Mouse (Mus musculus) forebrain, postnatal 0 days (tissue): ENCODE measurements around the gene Crocc2. TPM values are rescaled to one million over a fixed set of nuclear protein-coding genes. Genes with fewer than 3 reads are reported as not detected.

Experiments
- ATAC-seq: fragments of 200-750 bp; cut with Nextera tagmentation; 2 replicates; pipeline ENCODE4 v1.8.0; 2017; ENCODE audit warnings: mild to moderate bottlenecking, moderate library complexity
- DNase-seq: peaks from one replicate; pipeline ENCODE4 v3.0.0-alpha.2; 2015
- H3K27ac ChIP-seq: fragments of 300-500 bp; sonication (generic); 2 replicates; pipeline ENCODE4 v1.5.1; 2014; ENCODE audit warnings: low read depth, mild to moderate bottlenecking, antibody characterized with exemption, low read length, moderate library complexity, mixed read lengths
- H3K27me3 ChIP-seq: fragments of 300-500 bp; sonication (generic); 2 replicates; pipeline ENCODE4 v1.6.1; 2014; ENCODE audit warnings: mild to moderate bottlenecking, low read length, mixed read lengths; ENCODE audit not compliant: insufficient read depth
- H3K36me3 ChIP-seq: fragments of 300-500 bp; sonication (generic); 2 replicates; pipeline ENCODE4 v1.6.1; 2014; ENCODE audit warnings: mild to moderate bottlenecking, moderate library complexity; ENCODE audit not compliant: insufficient read depth
- H3K4me1 ChIP-seq: fragments of 300-500 bp; sonication (generic); 2 replicates; pipeline ENCODE4 v1.6.1; 2014; ENCODE audit warnings: antibody characterized with exemption; ENCODE audit not compliant: insufficient read depth
- H3K4me2 ChIP-seq: fragments of 300-500 bp; sonication (generic); 2 replicates; pipeline ENCODE4 v1.6.1; 2014; ENCODE audit warnings: low read depth, mild to moderate bottlenecking, moderate library complexity
- H3K4me3 ChIP-seq: fragments of 300-500 bp; sonication (generic); 2 replicates; pipeline ENCODE4 v1.5.1; 2014; ENCODE audit warnings: low read depth, low read length, mixed read lengths
- H3K9ac ChIP-seq: fragments of 300-500 bp; sonication (generic); 2 replicates; pipeline ENCODE4 v1.6.1; 2014; ENCODE audit warnings: mild to moderate bottlenecking
- H3K9me3 ChIP-seq: fragments of 300-500 bp; sonication (generic); 2 replicates; pipeline ENCODE4 v1.6.1; 2016; ENCODE audit warnings: low read length
- CTCF ChIP-seq: sonication (generic); IDR thresholded peaks from 2 replicates; pipeline ENCODE4 v1.5.1; 2016; ENCODE audit warnings: antibody characterized with exemption, control low read depth, low read depth
- WGBS: fragments of 180-500 bp; shearing (Covaris S2); extraction: QIAGEN DNeasy Blood & Tissue Kit; methylation state at CpG from one replicate; pipeline ENCODE4 v1.1.7; 2014; 5-methylcytosine and 5-hydroxymethylcytosine counted together
- microRNA-seq, 2 experiments: library from miRNA; unstranded; fragments of <30 nt; microRNA quantifications; one replicate each; pipeline ENCODE4; 2016
- polyA plus RNA-seq: library from polyadenylated mRNA; unstranded; fragments of >200 nt; fragmentation: Nextera tagmentation; extraction: Ambion mirVana; gene quantifications from 2 replicates; pipeline ENCODE4 v1.2.1, GENCODE M21; 2015
- total RNA-seq: library from RNA; depleted of rRNA; stranded (reverse); fragments of >200 nt; gene quantifications from 2 replicates; pipeline ENCODE4 v1.2.3, GENCODE M21; 2014; rRNA removed

Crocc2 gene
- total and polyA plus RNA-seq, 2 experiments from 2014 or later, result 0.92 to 2.7 TPM

- H3K27me3 ChIP-seq, result no peaks in the 10 kb centered on the region
- no peak overlapping the region for H3K27ac ChIP-seq
- no peaks in the 10 kb centered on the region for H3K36me3 ChIP-seq
- ATAC-seq (no peak), DNase-seq (no peak)
- H3K4me3 ChIP-seq, result no peak overlapping the region
- 73% methylated on average over 6 of the region's 6 CpGs for WGBS
- no peak for TF ChIP-seq CTCF
- H3K4me2 ChIP-seq, result no peak overlapping the region
- no peaks in the 10 kb centered on the region for H3K9me3 ChIP-seq
- no peak overlapping the region for H3K9ac ChIP-seq
- H3K4me1 ChIP-seq, result 0 out of 2 replicates have a peak, but pooled peaks cover 3% of the 10 kb centered on the region
Measured at GRCm38 (mm10) chr1:93271751-93272150, 103.2 kb downstream of the Crocc2 start.

- Histone ChIP-seq H3K4me3 (peak overlapping the region; percentile 14), H3K27me3 (no peaks in the 10 kb centered on the region), H3K9me3 (no peaks in the 10 kb centered on the region), H3K4me2 (peak overlapping the region; percentile 47), H3K9ac (peak overlapping the region; percentile 33), H3K36me3 (no peaks in the 10 kb centered on the region), H3K4me1 (0 out of 2 replicates have a peak, but pooled peaks cover 3% of the 10 kb centered on the region), H3K27ac (no peak overlapping the region)
- DNase-seq, result peak; percentile 18
- no peak for TF ChIP-seq CTCF
- WGBS, result 3% methylated on average over 16 of the region's 16 CpGs
- ATAC-seq, result peak; percentile 79
Measured at GRCm38 (mm10) chr1:93272409-93272821, 103.9 kb downstream of the Crocc2 start.

GRCm38 (mm10) chr1:93275561-93275960 is 107.0 kb downstream of the Crocc2 start:
- no peak for DNase-seq

GRCm38 (mm10) chr1:93277041-93277440 is 108.5 kb downstream of the Crocc2 start:
- Histone ChIP-seq H3K9me3 (no peaks in the 10 kb centered on the region), H3K4me2 (no peak overlapping the region), H3K27me3 (no peaks in the 10 kb centered on the region), H3K9ac (no peak overlapping the region), H3K36me3 (no peaks in the 10 kb centered on the region), H3K4me1 (0 out of 2 replicates have a peak, but pooled peaks cover 3% of the 10 kb centered on the region), H3K27ac (no peak overlapping the region), H3K4me3 (no peak overlapping the region)
- WGBS, result 76% methylated on average over 7 of the region's 7 CpGs
- DNase-seq (no peak), ATAC-seq (no peak)
- TF ChIP-seq CTCF, result no peak

More at GRCm38 (mm10) chr1:93275561-93275960, 107.0 kb downstream of the Crocc2 start:
- H3K9ac ChIP-seq, result no peak overlapping the region
- 0 out of 2 replicates have a peak, but pooled peaks cover 3% of the 10 kb centered on the region for H3K4me1 ChIP-seq
- no peaks in the 10 kb centered on the region for H3K36me3 ChIP-seq
- WGBS, result 74% methylated on average over 6 of the region's 6 CpGs
- no peak overlapping the region for H3K4me3 ChIP-seq
- no peak for TF ChIP-seq CTCF
- no peaks in the 10 kb centered on the region for H3K9me3 ChIP-seq
- ATAC-seq, result no peak
- no peaks in the 10 kb centered on the region for H3K27me3 ChIP-seq
- no peak overlapping the region for H3K27ac ChIP-seq
- H3K4me2 ChIP-seq, result no peak overlapping the region

Small RNA genes within 50 kb of the gene (microRNA-seq; reads per million reads assigned to microRNA genes)
- gene Mir6901, result 0.61 to 0.77 reads per million in 2 experiments

Other genes with a start within 250 kb of the Crocc2 start
- gene Capn10, start 234.3 kb upstream of the Crocc2 start, total RNA-seq, result 84.2 and 97.3 TPM in 2 replicates
- gene Capn10, start 234.3 kb upstream of the Crocc2 start, polyA plus RNA-seq, result 47.7 and 56.7 TPM in 2 replicates
- 0.38 and 1.8 TPM in 2 replicates for gene Gpr35, start 217.9 kb upstream of the Crocc2 start, total RNA-seq
- gene Gpr35, start 217.9 kb upstream of the Crocc2 start, polyA plus RNA-seq, result 0.28 and 0.44 TPM in 2 replicates
- not detected in 2 replicates for gene Aqp12, start 162.4 kb upstream of the Crocc2 start, total RNA-seq
- gene Aqp12, start 162.4 kb upstream of the Crocc2 start, polyA plus RNA-seq, result not detected in 2 replicates
- gene Kif1a, start 66.8 kb upstream of the Crocc2 start, total RNA-seq, result 409 and 465 TPM in 2 replicates
- gene Kif1a, start 66.8 kb upstream of the Crocc2 start, polyA plus RNA-seq, result 381 and 564 TPM in 2 replicates
- gene Agxt, start 33.5 kb upstream of the Crocc2 start, total RNA-seq, result not detected in 2 replicates
- not detected in 2 replicates for gene Agxt, start 33.5 kb upstream of the Crocc2 start, polyA plus RNA-seq
- 0.23 TPM in 1 of 2 replicates, not detected in the other for gene 2310007B03Rik, start 7.8 kb upstream of the Crocc2 start, total RNA-seq
- 0.14 and 0.25 TPM in 2 replicates for gene 2310007B03Rik, start 7.8 kb upstream of the Crocc2 start, polyA plus RNA-seq
- 6.2 and 10.6 TPM in 2 replicates for gene Sned1, start 67.1 kb downstream of the Crocc2 start, total RNA-seq
- gene Sned1, start 67.1 kb downstream of the Crocc2 start, polyA plus RNA-seq, result 1.1 and 2.8 TPM in 2 replicates
- gene Mterf4, start 137.2 kb downstream of the Crocc2 start, total RNA-seq, result 31.5 and 31.9 TPM in 2 replicates
- gene Mterf4, start 137.2 kb downstream of the Crocc2 start, polyA plus RNA-seq, result 18.9 and 24.4 TPM in 2 replicates
- gene Ppp1r7, start 174.1 kb downstream of the Crocc2 start, total RNA-seq, result 13.9 and 16.0 TPM in 2 replicates
- 48.2 and 62.0 TPM in 2 replicates for gene Ppp1r7, start 174.1 kb downstream of the Crocc2 start, polyA plus RNA-seq
- 6.5 and 14.1 TPM in 2 replicates for gene Pask, start 174.8 kb downstream of the Crocc2 start, total RNA-seq
- 2.2 and 3.1 TPM in 2 replicates for gene Pask, start 174.8 kb downstream of the Crocc2 start, polyA plus RNA-seq
- gene Ano7, start 205.2 kb downstream of the Crocc2 start, total RNA-seq, result 0.08 and 1.7 TPM in 2 replicates
- gene Ano7, start 205.2 kb downstream of the Crocc2 start, polyA plus RNA-seq, result 0.26 and 0.59 TPM in 2 replicates